Mouse (Mus musculus) testis, adult 2 months (tissue): Measurements from ENCODE around the gene Smarca4. TPM values are rescaled to one million over a fixed set of nuclear protein-coding genes. Genes with fewer than 3 reads are reported as not detected.

Experiments
- H3K27ac ChIP-seq: fragments of 200-500 bp; 2 replicates; pipeline ENCODE4 v1.5.1; 2012; ENCODE audit warnings: low read depth, low read length; ENCODE audit not compliant: control insufficient read depth, insufficient read depth
- H3K27me3 ChIP-seq: fragments of 200-500 bp; 2 replicates; pipeline ENCODE4 v1.6.1; 2012; ENCODE audit warnings: mild to moderate bottlenecking, low read length, moderate library complexity; ENCODE audit not compliant: control insufficient read depth, insufficient read depth
- H3K36me3 ChIP-seq: fragments of 200-500 bp; 2 replicates; pipeline ENCODE4 v1.6.1; 2012; ENCODE audit warnings: mild to moderate bottlenecking, low read length; ENCODE audit not compliant: control insufficient read depth, insufficient read depth
- H3K4me1 ChIP-seq: fragments of 200-500 bp; 2 replicates; pipeline ENCODE4 v1.6.1; 2012; ENCODE audit warnings: low read length; ENCODE audit not compliant: control insufficient read depth, insufficient read depth
- H3K4me3 ChIP-seq: fragments of 200-500 bp; 2 replicates; pipeline ENCODE4 v1.5.1; 2012; ENCODE audit warnings: low read depth, mild to moderate bottlenecking, low read length, moderate library complexity, mixed read lengths; ENCODE audit not compliant: control insufficient read depth
- CTCF ChIP-seq: fragments of 200-500 bp; IDR thresholded peaks from 2 replicates; pipeline ENCODE4 v1.5.1; 2012; ENCODE audit warnings: low read depth, mild to moderate bottlenecking, inconsistent platforms, low read length, moderate library complexity; ENCODE audit not compliant: control insufficient read depth, insufficient read depth, insufficient replicate concordance
- POLR2A ChIP-seq: fragments of 200-500 bp; IDR thresholded peaks from 2 replicates; pipeline ENCODE4 v1.6.1; 2012; ENCODE audit warnings: low read depth, mild to moderate bottlenecking, inconsistent platforms, low read length, moderate library complexity; ENCODE audit not compliant: control insufficient read depth
- polyA plus RNA-seq: library from polyadenylated mRNA; depleted of rRNA; stranded (reverse); fragments of >200 nt; gene quantifications from 2 replicates; pipeline ENCODE4 v1.2.3, GENCODE M21; 2012

Smarca4 gene
- polyA plus RNA-seq, 1 experiment, result 44.4 TPM

DNA sequence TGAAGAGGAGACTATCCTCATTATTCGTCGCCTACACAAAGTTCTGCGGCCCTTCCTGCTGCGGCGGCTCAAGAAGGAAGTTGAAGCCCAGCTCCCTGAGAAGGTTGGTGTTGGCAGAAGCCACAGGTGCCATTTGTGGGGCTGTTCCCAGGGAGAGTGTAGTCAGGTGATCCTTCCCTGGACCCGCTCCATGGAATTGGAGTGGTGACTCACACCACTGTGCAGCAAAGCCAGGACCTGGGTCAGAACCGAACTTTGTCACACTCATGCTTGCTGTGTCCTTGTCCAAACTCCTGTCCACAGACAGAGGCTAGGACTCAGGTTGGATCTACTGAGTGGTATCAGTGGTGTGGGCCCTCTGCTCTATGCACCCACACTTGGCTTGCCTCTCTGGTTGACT, 53.0 kb downstream of the Smarca4 start:
- Histone ChIP-seq H3K27me3 (no peaks in the 10 kb centered on the region), H3K4me3 (no peak overlapping the region), H3K4me1 (no peaks in the 10 kb centered on the region), H3K36me3 (peaks cover 14% of the 10 kb centered on the region), H3K27ac (no peak overlapping the region)
- TF ChIP-seq POLR2A, result no peak
- no peak for TF ChIP-seq CTCF

DNA sequence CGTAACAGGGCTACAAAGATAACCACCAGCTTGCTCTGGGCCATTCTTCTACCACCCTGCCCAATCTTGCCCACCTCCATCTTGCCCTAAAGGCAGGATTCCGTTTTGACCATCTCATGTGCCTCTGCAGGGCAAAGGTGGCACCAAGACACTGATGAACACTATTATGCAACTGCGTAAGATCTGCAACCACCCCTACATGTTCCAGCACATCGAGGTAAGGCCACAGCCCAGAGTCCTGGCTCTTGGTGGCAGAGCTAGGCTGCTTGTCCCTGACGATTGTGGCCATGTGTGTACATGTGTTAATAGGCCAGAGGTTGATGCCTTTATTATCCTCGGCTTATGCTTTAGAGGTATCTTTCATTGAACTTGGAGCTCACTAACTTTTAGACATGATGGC, 54.4 kb downstream of the Smarca4 start:
- Histone ChIP-seq H3K4me1 (no peaks in the 10 kb centered on the region), H3K4me3 (no peak overlapping the region), H3K36me3 (peaks cover 10% of the 10 kb centered on the region), H3K27ac (no peak overlapping the region), H3K27me3 (no peaks in the 10 kb centered on the region)
- no peak for TF ChIP-seq POLR2A
- no peak for TF ChIP-seq CTCF

DNA sequence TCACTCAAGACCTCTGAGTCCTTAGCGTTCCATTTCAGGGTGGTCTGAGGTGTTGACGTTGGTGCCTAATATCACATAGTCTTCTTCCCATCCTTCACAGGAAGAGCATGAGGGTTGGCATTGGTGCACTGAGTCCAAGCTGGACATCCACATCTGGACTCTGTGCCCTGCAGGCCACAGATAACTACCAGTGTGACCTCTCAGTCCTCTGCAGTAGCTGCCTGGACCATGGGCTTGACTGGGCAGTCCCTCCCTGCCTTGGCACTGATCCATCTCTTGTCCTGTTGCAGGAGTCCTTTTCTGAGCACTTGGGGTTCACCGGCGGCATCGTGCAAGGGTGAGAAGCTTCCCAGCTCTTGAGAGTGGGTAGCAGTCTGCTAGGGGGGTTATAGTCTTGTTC, 55.8 kb downstream of the Smarca4 start:
- H3K27me3 ChIP-seq, result no peaks in the 10 kb centered on the region
- no peak overlapping the region for H3K27ac ChIP-seq
- H3K36me3 ChIP-seq, result peaks cover 8% of the 10 kb centered on the region
- TF ChIP-seq POLR2A (no peak), CTCF (no peak)
- H3K4me3 ChIP-seq, result no peak overlapping the region
- H3K4me1 ChIP-seq, result no peaks in the 10 kb centered on the region

DNA sequence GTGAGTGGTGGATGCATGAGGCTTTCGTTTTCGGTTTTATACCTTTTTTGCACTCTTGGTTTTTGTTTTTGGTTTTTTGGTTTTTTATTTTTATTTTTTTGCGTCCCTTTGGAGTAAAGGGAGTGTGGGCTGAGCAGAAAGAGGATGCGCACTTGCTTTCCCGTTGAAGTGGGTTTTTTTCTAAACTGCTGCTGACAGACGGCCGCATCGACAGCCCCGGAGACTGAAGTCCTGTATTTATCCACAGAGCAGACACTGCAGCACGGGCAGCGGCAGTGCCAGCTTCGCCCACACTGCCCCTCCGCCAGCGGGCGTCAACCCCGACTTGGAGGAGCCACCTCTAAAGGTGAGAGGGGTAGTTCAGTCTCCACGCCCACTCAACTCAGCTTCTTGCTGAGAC, 61.7 kb downstream of the Smarca4 start:
- Histone ChIP-seq H3K27ac (no peak overlapping the region), H3K4me3 (no peak overlapping the region), H3K4me1 (no peaks in the 10 kb centered on the region), H3K27me3 (no peaks in the 10 kb centered on the region), H3K36me3 (peaks cover 6% of the 10 kb centered on the region)
- TF ChIP-seq POLR2A, result no peak
- no peak for TF ChIP-seq CTCF

DNA sequence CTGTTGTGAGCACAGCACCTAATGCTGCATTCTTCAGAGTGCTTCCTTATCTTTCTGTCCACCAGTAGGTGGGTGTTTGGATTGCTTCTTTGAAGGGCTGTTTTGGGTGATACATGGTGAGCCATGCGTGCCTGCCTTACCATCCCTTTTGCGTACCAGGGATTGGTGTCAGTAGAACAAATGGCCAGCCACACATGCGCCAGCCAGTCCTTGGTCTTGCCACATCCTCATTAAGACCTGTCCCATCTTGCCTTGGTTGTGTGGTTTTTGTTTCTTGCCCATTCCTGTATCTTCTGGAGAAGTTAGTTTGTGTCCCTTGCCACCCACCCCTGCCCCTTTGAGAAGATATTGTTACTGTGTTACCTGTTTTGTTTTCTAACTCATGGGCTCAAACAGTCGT, 64.5 kb downstream of the Smarca4 start:
- Histone ChIP-seq H3K27ac (no peak overlapping the region), H3K27me3 (no peaks in the 10 kb centered on the region), H3K36me3 (peaks cover 7% of the 10 kb centered on the region), H3K4me1 (no peaks in the 10 kb centered on the region), H3K4me3 (no peak overlapping the region)
- no peak for TF ChIP-seq POLR2A
- TF ChIP-seq CTCF, result no peak

DNA sequence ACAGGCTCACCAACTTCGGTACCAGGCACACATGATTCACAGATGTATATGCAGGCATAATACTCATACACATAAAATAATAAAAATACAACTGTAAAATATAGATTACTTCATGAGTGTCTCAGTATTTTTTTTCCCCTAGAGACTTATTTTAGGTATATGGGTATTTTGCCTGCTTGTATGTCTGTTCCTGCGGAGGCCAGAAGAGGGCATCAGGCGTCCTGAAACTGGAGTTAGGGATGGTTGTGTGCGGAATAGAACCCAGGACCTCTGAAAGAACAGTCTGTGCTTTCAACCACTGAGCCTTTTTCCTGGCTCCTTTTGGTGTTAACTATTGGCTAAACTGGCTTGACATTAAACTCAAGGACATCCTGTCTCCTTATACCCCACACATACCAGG, 66.9 kb downstream of the Smarca4 start:
- Histone ChIP-seq H3K27me3 (no peaks in the 10 kb centered on the region), H3K4me1 (no peaks in the 10 kb centered on the region), H3K36me3 (peaks cover 5% of the 10 kb centered on the region), H3K27ac (no peak overlapping the region), H3K4me3 (no peak overlapping the region)
- TF ChIP-seq POLR2A, result no peak
- no peak for TF ChIP-seq CTCF

DNA sequence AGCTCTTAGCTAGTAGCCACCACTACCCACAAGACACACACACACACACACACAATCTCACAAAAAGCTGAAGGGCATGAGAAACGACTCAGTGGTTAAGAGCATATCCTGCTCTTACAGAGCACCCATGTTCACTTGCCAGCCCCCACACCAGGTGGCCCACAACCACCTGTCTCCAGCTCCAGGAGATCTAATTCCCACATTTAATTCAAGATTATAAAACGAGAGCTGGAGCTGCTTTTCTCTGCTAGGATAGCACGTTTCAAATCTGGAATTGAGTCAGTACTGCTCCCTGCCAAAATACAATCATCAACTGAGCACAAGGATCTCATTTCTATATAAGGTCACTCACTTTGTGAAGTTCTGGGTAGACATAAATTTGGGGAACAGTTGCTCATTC, 67.9 kb downstream of the Smarca4 start:
- no peaks in the 10 kb centered on the region for H3K27me3 ChIP-seq
- H3K4me3 ChIP-seq, result no peak overlapping the region
- peaks cover 5% of the 10 kb centered on the region for H3K36me3 ChIP-seq
- no peak overlapping the region for H3K27ac ChIP-seq
- no peak for TF ChIP-seq CTCF
- TF ChIP-seq POLR2A, result no peak
- no peaks in the 10 kb centered on the region for H3K4me1 ChIP-seq

DNA sequence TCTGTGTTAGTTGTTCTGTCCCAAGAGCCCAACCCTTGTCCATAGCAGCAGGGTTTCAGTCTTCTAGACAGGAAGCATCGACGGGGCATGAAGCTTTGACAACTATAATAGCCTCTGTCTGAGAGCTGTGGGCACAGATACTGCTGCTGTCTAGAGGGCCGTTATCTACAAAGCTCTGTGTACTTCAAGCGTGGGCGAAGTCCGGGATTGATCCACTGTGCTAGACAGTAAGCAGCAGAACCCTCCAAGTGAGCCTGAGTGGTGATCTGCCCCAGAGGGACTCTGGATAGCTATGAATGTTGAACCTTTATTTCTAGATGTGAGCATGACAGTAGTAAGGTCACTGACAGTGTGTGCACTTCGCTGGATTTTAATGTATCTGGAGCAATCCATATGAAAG, 72.6 kb downstream of the Smarca4 start:
- H3K4me3 ChIP-seq, result no peak overlapping the region
- TF ChIP-seq CTCF, result no peak
- TF ChIP-seq POLR2A, result no peak
- no peak overlapping the region for H3K27ac ChIP-seq
- H3K4me1 ChIP-seq, result no peaks in the 10 kb centered on the region
- H3K27me3 ChIP-seq, result no peaks in the 10 kb centered on the region
- H3K36me3 ChIP-seq, result peaks cover 4% of the 10 kb centered on the region
